Mouse (Mus musculus) limb, embryonic 12.5 days (tissue): ENCODE results near the gene Asf1a. TPM values are rescaled to one million over a fixed set of nuclear protein-coding genes. Genes with fewer than 3 reads are reported as not detected.
A peak's percentile ranks its signal among the peaks of the same experiment; 100 is the strongest.
"Not testable (repeated sequence)": the region's sequence is repeated elsewhere in the genome, so short reads cannot be mapped to it uniquely, and the experiment has no call there.

Experiments used
- ATAC-seq: fragments of 200-750 bp; cut with Nextera tagmentation; 2 replicates; pipeline ENCODE4 v1.8.0; 2017; ENCODE audit warnings: low read depth, moderate TSS enrichment; ENCODE audit not compliant: insufficient number of reproducible peaks, insufficient read depth, low FRiP score, low TSS enrichment
- H3K27ac ChIP-seq: fragments of 300-500 bp; sonication (generic); 2 replicates; pipeline ENCODE4 v1.5.1; 2016; ENCODE audit warnings: mild to moderate bottlenecking, moderate library complexity
- H3K27me3 ChIP-seq: fragments of 300-500 bp; sonication (generic); 2 replicates; pipeline ENCODE4 v1.6.1; 2016; ENCODE audit warnings: mild to moderate bottlenecking, moderate library complexity
- H3K36me3 ChIP-seq: fragments of 300-500 bp; sonication (generic); 2 replicates; pipeline ENCODE4 v1.6.1; 2016; ENCODE audit warnings: mild to moderate bottlenecking, moderate library complexity
- H3K4me1 ChIP-seq: fragments of 300-500 bp; sonication (generic); replicated peaks from 2 replicates; pipeline ENCODE4 v1.6.1; 2016
- H3K4me2 ChIP-seq: fragments of 300-500 bp; sonication (generic); 2 replicates; pipeline ENCODE4 v1.6.1; 2016; ENCODE audit warnings: mild to moderate bottlenecking, moderate library complexity
- H3K4me3 ChIP-seq: fragments of 300-500 bp; sonication (generic); replicated peaks from 2 replicates; pipeline ENCODE4 v1.5.1; 2016; ENCODE audit warnings: mild to moderate bottlenecking
- H3K9ac ChIP-seq: fragments of 300-500 bp; sonication (generic); replicated peaks from 2 replicates; pipeline ENCODE4 v1.6.1; 2016; ENCODE audit warnings: mild to moderate bottlenecking, moderate library complexity
- H3K9me3 ChIP-seq: fragments of 300-500 bp; sonication (generic); 2 replicates; pipeline ENCODE4 v1.6.1; 2016; ENCODE audit warnings: mild to moderate bottlenecking, moderate library complexity
- WGBS: fragments of 180-500 bp; shearing (Covaris S2); methylation state at CpG from one replicate; pipeline ENCODE4 v1.1.7; 2016; 5-methylcytosine and 5-hydroxymethylcytosine counted together
- polyA plus RNA-seq: library from polyadenylated mRNA; unstranded; fragments of >200 nt; fragmentation: Nextera tagmentation; extraction: Ambion mirVana; gene quantifications from 2 replicates; pipeline ENCODE4 v1.2.1, GENCODE M21; 2016

Gene Asf1a
- polyA plus RNA-seq, 1 experiment from 2014 or later = 172 TPM

GRCm38 (mm10) chr10:53605328-53605727, 8.8 kb downstream of the Asf1a start:
- no peaks in the 10 kb centered on the region for H3K9me3 ChIP-seq
- no peak overlapping the region for H3K27ac ChIP-seq
- H3K9ac ChIP-seq = no peak overlapping the region
- H3K4me2 ChIP-seq = no peak overlapping the region
- peaks cover 82% of the 10 kb centered on the region for H3K36me3 ChIP-seq
- H3K4me3 ChIP-seq = no peak overlapping the region
- 0 out of 2 replicates have a peak, but pooled peaks cover 2% of the 10 kb centered on the region for H3K4me1 ChIP-seq
- no peaks in the 10 kb centered on the region for H3K27me3 ChIP-seq
- ATAC-seq = no peak
- WGBS = 85% methylated on average over 2 of the region's 2 CpGs

GRCm38 (mm10) chr10:53608274-53608673, 11.7 kb downstream of the Asf1a start:
- no peaks in the 10 kb centered on the region for H3K9me3 ChIP-seq
- no peak overlapping the region for H3K9ac ChIP-seq
- no peak for ATAC-seq
- no peak overlapping the region for H3K4me3 ChIP-seq
- H3K4me2 ChIP-seq = no peak overlapping the region
- H3K27ac ChIP-seq = no peak overlapping the region
- WGBS = 65% methylated on average over 2 of the region's 2 CpGs
- no peaks in the 10 kb centered on the region for H3K4me1 ChIP-seq
- no peaks in the 10 kb centered on the region for H3K27me3 ChIP-seq
- peaks cover 74% of the 10 kb centered on the region for H3K36me3 ChIP-seq

GRCm38 (mm10) chr10:53612172-53612571, 15.6 kb downstream of the Asf1a start:
- H3K4me3 ChIP-seq = no peak overlapping the region
- H3K27ac ChIP-seq = no peak overlapping the region
- WGBS = 79% methylated on average over 1 of the region's 1 CpGs
- no peaks in the 10 kb centered on the region for H3K4me1 ChIP-seq
- H3K4me2 ChIP-seq = no peak overlapping the region
- H3K27me3 ChIP-seq = no peaks in the 10 kb centered on the region
- no peaks in the 10 kb centered on the region for H3K9me3 ChIP-seq
- peaks cover 71% of the 10 kb centered on the region for H3K36me3 ChIP-seq
- no peak overlapping the region for H3K9ac ChIP-seq
- no peak for ATAC-seq

- Histone ChIP-seq H3K27ac (no peak overlapping the region), H3K27me3 (no peaks in the 10 kb centered on the region), H3K4me2 (no peak overlapping the region), H3K4me1 (no peaks in the 10 kb centered on the region), H3K9me3 (no peaks in the 10 kb centered on the region), H3K4me3 (no peak overlapping the region), H3K9ac (no peak overlapping the region), H3K36me3 (peaks cover 59% of the 10 kb centered on the region)
- 71% methylated on average over 1 of the region's 1 CpGs for WGBS
- ATAC-seq = no peak
Measured at GRCm38 (mm10) chr10:53613955-53614354, 17.4 kb downstream of the Asf1a start.

- WGBS = 94% methylated on average over 8 of the region's 8 CpGs
- H3K27ac ChIP-seq = no peak overlapping the region
- H3K9me3 ChIP-seq = no peaks in the 10 kb centered on the region
- H3K27me3 ChIP-seq = no peaks in the 10 kb centered on the region
- H3K36me3 ChIP-seq = peaks cover 58% of the 10 kb centered on the region
- H3K4me1 ChIP-seq = no peaks in the 10 kb centered on the region
- ATAC-seq = no peak
- no peak overlapping the region for H3K4me3 ChIP-seq
- H3K9ac ChIP-seq = no peak overlapping the region
- H3K4me2 ChIP-seq = no peak overlapping the region
Measured at GRCm38 (mm10) chr10:53615850-53616616, 19.5 kb downstream of the Asf1a start.

GRCm38 (mm10) chr10:53629247-53629917, 32.8 kb downstream of the Asf1a start:
- under 1% methylated on average over 67 of the region's 67 CpGs for WGBS
- peak overlapping the region; percentile 96 for H3K27ac ChIP-seq
- H3K4me2 ChIP-seq = peak overlapping the region; percentile 49
- peak overlapping the region; percentile 72 for H3K4me3 ChIP-seq
- H3K9ac ChIP-seq = peak overlapping the region; percentile 82
- no peaks in the 10 kb centered on the region for H3K9me3 ChIP-seq
- H3K4me1 ChIP-seq = peaks cover 11% of the 10 kb centered on the region
- H3K27me3 ChIP-seq = no peaks in the 10 kb centered on the region
- peak; percentile 77 for ATAC-seq
- peaks cover 12% of the 10 kb centered on the region for H3K36me3 ChIP-seq

GRCm38 (mm10) chr10:53629918-53630250, 33.3 kb downstream of the Asf1a start:
- ATAC-seq = peak; percentile 96
- no peaks in the 10 kb centered on the region for H3K9me3 ChIP-seq
- peak overlapping the region; percentile 82 for H3K9ac ChIP-seq
- peaks cover 8% of the 10 kb centered on the region for H3K36me3 ChIP-seq
- H3K4me2 ChIP-seq = peak overlapping the region; percentile 49
- H3K4me1 ChIP-seq = peaks cover 11% of the 10 kb centered on the region
- under 1% methylated on average over 35 of the region's 35 CpGs for WGBS
- H3K4me3 ChIP-seq = peak overlapping the region; percentile 72
- no peaks in the 10 kb centered on the region for H3K27me3 ChIP-seq
- peak overlapping the region; percentile 96 for H3K27ac ChIP-seq

GRCm38 (mm10) chr10:53630339-53630738, 33.8 kb downstream of the Asf1a start, which contains the start of gene Mcm9:
Gene Mcm9, minus strand, starts transcription at chr10:53630439.
- 59% methylated on average over 10 of the region's 10 CpGs for WGBS
- peaks cover 11% of the 10 kb centered on the region for H3K4me1 ChIP-seq
- H3K4me2 ChIP-seq = peak within 1 kb of the TSS; percentile 49
- ATAC-seq, H3K9me3 ChIP-seq, H3K27me3 ChIP-seq, H3K36me3 ChIP-seq: not testable (repeated sequence)
- peak within 1 kb of the TSS; percentile 96 for H3K27ac ChIP-seq
- H3K9ac ChIP-seq = peak within 1 kb of the TSS; percentile 82
- peak within 1 kb of the TSS; percentile 72 for H3K4me3 ChIP-seq

GRCm38 (mm10) chr10:53634160-53634559, 37.6 kb downstream of the Asf1a start:
- Histone ChIP-seq H3K27ac (no peak overlapping the region), H3K4me2 (no peak overlapping the region), H3K4me3 (no peak overlapping the region), H3K4me1 (no peaks in the 10 kb centered on the region), H3K9ac (no peak overlapping the region), H3K36me3 (no peaks in the 10 kb centered on the region), H3K27me3 (no peaks in the 10 kb centered on the region), H3K9me3 (no peaks in the 10 kb centered on the region)
- 84% methylated on average over 10 of the region's 10 CpGs for WGBS
- no peak for ATAC-seq

GRCm38 (mm10) chr10:53635246-53635971, 38.9 kb downstream of the Asf1a start:
- H3K4me1 ChIP-seq = no peaks in the 10 kb centered on the region
- H3K27me3 ChIP-seq = no peaks in the 10 kb centered on the region
- no peak overlapping the region for H3K27ac ChIP-seq
- H3K9me3 ChIP-seq = no peaks in the 10 kb centered on the region
- no peaks in the 10 kb centered on the region for H3K36me3 ChIP-seq
- no peak overlapping the region for H3K4me3 ChIP-seq
- H3K9ac ChIP-seq = no peak overlapping the region
- 83% methylated on average over 13 of the region's 13 CpGs for WGBS
- H3K4me2 ChIP-seq = no peak overlapping the region
- no peak for ATAC-seq

- Histone ChIP-seq H3K27me3 (no peaks in the 10 kb centered on the region), H3K36me3 (no peaks in the 10 kb centered on the region), H3K4me1 (no peaks in the 10 kb centered on the region), H3K9ac (no peak overlapping the region), H3K4me2 (no peak overlapping the region), H3K27ac (no peak overlapping the region), H3K4me3 (no peak overlapping the region), H3K9me3 (no peaks in the 10 kb centered on the region)
- ATAC-seq = no peak
Measured at GRCm38 (mm10) chr10:53641507-53641906, 45.0 kb downstream of the Asf1a start.
